Mouse (Mus musculus) gastrocnemius, postnatal 10 days (tissue): ENCODE results near the gene Irak4. TPM values are rescaled to one million over a fixed set of nuclear protein-coding genes. Genes with fewer than 3 reads are reported as not detected.
A peak's percentile ranks its signal among the peaks of the same experiment; 100 is the strongest.

ENCODE experiments used
- DNase-seq: peaks from one replicate; pipeline ENCODE4 v3.0.0; 2021; ENCODE audit warnings: mixed read lengths
- total RNA-seq, 2 experiments: library from RNA; stranded (reverse); gene quantifications; 2 replicates each; pipeline ENCODE4 v1.2.3; 2021

Gene Irak4
- total RNA-seq, 2 experiments from 2014 or later = 3.4 to 5.3 TPM

GRCm38 (mm10) chr15:94620909-94621308 lies 77.5 kb downstream of the Irak4 start:
- DNase-seq = no peak

- DNase-seq = no peak
These were observed 85.0 kb downstream of the Irak4 start for GRCm38 (mm10) chr15:94628463-94628829.

GRCm38 (mm10) chr15:94628830-94629601 lies 85.6 kb downstream of the Irak4 start, which contains the start of gene Tmem117:
Gene Tmem117, plus strand, starts transcription at chr15:94629232.
- DNase-seq = peak; percentile 60

- no peak for DNase-seq
These were observed 87.1 kb downstream of the Irak4 start for GRCm38 (mm10) chr15:94630553-94630952.

Other genes starting within 250 kb of the Irak4 start
- 10 to 100 TPM; 25.3 to 28.8 TPM for gene Adamts20, start 78.2 kb upstream of the Irak4 start, total RNA-seq
- 1 to 10 TPM; 2.0 to 2.1 TPM for gene Pus7l, start 96 bp upstream of the Irak4 start, total RNA-seq
- 10 to 100 TPM; 20.0 to 23.6 TPM for gene Twf1, start 46.2 kb downstream of the Irak4 start, total RNA-seq
- gene Tmem117, start 85.6 kb downstream of the Irak4 start, total RNA-seq = 10 to 100 TPM; 30.8 to 31.1 TPM